Mouse (Mus musculus) ZHBTc4 (cell line): ENCODE measurements around the gene Agpat4.
"Not testable (repeated sequence)": the region's sequence is repeated elsewhere in the genome, so short reads cannot be mapped to it uniquely, and the experiment has no call there.

Experiments used
- DNase-seq: peaks from one replicate; pipeline ENCODE4 v3.0.0-alpha.2; 2011; ENCODE audit warnings: low read depth, low spot score

Gene Agpat4

DNA sequence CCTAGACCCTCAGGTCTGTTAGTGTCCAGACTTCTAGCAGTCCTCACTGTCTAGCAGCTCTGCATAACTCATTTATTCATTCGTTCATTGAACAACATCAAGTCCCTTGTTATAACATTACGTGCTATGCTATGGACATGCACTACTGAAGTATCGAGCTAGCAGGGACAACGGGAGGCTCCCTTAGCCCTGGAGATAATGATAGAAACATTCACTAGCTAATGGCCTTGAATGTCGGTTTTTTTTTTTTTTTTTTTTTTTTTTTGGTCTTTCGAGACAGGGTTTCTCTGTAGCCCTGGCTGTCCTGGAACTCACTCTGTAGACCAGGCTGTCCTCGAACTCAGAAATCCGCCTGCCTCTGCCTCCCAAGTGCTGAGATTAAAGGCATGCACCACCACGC is 3.8 kb downstream of the Agpat4 start:
- DNase-seq = not testable (repeated sequence)

DNA sequence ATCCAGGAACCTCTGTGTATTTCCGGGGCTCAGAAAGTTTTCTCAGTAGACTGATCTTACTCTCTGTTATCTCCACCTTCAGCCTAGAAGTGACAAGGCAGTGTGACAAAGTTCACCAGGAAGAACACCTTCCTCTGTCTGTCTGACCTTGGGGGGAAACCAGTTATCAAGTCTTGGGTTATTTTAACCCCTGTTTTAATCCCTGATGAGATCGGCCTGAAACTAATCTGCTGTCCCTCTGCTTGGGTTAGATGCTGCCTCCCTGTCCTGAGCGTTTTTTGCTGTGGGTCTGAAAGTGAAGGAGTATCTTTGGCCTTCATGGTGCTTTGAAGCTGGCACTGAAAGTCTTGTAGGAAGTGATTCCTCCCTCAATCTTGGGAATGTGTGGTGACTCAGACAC is 4.7 kb downstream of the Agpat4 start:
- no peak for DNase-seq

DNA sequence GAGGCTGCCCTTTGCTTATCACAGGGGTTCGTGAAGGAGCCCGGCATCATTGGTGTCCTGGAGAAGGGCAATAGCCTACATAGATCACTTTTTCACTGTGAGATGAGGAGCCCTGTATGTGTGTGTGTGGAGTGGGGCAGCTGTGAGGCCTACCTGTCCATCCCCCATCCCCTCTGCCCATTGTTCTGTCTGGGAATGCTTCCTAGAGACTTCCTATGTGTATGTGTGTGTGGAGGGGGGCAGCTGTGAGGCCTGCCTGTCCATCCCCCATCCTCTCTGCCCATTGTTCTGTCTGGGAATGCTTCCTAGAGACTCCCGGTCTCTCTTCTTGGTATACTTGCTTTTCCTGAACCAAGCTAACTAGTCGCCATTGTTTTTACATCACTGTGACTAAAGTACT is 8.6 kb downstream of the Agpat4 start:
- no peak for DNase-seq

DNA sequence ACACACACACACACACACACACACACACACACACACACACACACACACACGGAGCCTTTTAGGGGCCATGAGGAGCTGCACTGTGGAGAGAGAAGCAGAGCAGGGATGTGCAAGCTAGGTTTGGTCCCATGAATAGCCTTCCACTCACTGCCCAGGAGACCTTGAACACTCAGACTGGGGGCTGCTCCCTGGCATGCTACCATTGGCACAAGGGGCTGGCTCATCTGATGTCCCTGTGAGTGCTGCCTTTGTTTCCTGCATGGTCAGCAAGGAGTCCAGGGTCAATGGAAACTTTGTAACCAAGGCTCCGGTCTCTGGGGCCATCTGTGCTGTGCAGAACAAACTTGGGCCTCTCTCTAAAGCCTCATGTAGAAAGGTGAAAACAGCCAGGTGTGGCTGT is 10.5 kb downstream of the Agpat4 start:
- no peak for DNase-seq

DNA sequence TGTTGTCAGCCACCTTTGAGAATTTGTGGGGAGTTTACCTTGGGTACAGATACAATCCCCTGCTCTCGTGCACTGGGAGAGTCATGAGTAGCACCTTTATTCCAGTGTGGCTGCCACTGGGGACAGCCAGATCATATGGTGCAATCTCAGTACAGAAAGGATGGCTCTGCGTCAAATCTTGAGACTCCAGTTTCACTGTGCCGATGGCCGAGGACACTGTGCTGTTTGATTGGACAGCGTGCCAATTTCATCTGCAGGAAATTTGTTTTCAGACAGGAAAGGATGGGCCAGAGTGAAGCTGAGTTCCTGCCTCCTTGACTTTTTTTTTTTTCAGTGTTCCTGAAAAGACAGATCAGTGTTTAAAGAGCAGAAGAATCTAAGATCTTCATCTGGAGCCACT is 12.7 kb downstream of the Agpat4 start:
- DNase-seq = no peak

DNA sequence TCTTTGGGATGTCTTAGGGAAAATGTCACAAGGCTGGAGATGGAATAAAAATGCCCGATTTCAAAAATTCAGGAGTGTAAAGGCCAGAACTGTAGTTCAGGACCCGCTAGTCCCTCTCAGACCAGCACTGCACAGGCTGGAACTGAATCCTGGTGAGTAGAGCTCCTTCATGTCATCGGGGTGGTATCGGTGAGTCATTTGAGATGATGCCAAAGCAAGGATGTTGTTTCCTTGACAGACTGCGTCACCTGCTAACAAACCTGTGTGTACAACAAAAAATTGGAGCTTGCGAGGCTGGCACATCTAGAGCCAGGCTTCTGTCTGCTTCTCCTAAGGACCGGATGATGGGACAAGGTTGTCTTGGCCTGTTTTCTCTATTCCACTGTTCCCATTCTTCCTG is 13.1 kb downstream of the Agpat4 start:
- DNase-seq = no peak

DNA sequence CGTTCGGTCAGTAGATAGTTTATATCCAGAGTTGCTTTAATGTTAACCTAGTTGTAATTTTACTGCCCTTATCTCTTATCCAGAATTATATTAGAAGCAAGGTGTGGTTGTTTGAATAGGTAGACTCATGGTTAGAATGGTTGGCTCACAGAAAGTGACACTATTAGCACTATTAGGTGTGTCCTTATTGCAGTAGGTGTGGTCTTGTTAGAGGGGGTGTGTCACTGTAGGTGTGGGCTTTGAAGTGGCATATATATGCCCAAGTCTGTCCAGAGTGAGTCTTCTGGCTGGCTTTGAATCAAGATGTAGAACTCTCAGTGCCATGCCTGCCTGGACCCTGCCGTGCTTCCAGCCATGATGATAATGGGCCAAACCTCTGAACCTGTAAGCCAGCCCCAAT is 14.4 kb downstream of the Agpat4 start:
- no peak for DNase-seq

DNA sequence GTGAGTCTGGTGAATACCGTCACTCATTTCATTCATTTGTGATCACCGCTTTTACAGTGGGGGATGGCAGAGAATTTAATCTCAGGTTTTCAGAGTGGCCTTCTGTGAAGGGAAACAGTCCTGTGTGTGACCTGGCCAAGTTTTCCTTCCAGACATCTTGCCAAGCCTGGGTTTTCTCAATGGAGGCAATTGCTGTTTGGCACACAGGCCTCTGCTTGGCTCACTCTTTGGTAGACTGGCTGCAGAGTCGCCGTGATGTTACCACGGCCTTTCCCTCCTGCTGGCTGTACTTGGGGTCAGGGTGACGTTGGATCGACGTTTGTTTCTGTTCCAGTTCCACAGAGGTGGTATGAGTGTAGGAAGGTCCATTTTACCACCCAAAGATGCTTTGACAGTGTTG is 15.5 kb downstream of the Agpat4 start:
- DNase-seq = no peak

DNA sequence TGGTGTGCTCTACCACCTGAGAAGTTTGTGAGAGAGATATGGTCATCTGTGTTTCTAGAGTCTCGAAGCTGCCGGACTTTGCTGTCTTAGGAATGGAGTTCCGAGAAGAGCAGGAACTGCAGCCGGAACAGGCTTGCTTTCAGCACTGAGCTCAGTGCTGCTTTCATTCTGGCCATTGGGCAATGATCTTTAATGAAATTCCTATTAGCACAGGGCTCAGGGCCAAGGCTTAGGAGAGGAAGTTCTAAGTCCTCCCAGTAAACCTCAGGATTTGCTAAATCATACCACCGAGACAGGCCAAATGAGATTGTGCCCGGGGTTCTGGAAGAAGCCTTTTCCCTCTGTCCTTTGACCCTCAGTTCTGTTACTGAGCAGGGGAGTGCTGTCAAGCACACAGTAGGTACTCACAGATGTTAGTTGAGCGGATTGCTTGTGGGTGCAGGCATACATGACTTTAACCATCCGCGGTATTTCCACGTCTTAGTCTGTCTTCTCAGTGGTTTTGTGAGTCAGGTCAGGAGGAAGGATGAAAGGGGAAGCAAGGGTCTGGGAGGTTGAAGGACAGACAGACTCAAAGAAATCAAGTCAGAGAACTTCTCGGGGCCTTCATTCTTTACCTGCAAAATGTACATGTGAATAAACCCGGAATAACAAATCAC is 16.6 kb downstream of the Agpat4 start:
- DNase-seq = no peak

DNA sequence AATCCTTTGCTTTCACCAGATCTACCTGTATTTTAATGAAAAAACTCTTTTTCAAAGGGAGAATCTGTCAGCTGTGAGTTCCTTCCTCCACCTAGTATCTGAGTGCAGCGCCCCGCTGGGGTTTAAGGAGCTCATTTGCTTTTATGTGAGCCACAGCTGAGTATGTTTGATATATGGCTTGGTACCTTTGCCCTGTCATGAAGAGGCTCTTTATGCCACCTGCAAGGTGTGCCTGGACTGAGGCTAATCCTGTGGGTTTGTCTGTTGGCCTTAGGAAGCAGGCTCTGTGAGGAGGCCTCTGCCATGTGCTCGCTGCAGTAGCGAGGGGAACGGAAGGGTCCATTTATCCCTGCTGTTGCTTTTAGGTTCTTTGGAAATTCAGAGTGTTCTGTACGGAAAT is 19.9 kb downstream of the Agpat4 start:
- DNase-seq = no peak

DNA sequence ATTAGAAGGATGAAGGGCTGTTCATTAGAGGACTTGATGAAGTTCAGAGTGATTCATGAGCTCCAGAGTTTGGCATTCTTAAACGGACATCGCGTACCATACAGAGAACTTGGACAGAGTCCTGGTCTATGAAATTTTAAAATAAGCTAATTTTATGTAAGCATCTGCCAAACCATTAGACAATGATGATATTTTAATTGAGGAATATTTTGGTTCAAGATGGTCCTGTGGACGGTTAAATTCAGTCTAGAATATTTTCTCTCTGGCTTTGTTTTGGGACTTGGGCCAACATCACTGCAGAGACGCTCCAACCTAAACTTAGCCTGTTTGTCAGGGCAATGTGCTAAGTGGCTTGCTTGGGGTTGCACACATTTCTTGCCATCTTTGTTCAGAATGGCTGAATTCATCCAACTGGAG is 25.5 kb downstream of the Agpat4 start:
- no peak for DNase-seq

DNA sequence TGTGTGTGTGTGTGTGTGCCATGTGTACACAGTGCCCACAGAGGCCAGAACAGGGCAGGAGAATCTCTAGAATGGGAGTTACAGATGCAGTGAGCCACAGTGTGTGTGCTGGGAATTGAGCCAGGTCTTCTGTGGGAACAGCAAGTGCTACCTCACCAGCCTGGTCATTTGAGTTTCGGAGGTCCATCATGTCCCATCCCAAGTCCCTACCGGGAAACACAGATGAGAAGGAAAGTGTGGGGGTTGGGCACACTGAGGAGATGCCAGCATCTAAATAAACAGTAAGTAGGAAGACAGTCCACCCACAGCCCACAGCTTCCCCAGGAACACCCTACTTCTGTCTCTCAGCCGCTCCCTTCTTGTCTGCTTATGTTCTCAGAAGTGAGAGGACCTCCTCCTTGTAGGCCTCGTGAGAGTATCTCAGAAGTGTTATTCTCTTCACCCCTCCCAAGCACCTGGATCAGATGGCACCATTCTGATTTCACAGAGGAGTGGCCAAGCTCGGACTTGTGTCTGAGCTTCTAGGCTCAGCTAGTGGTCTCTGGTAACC is 27.7 kb downstream of the Agpat4 start:
- no peak for DNase-seq

DNA sequence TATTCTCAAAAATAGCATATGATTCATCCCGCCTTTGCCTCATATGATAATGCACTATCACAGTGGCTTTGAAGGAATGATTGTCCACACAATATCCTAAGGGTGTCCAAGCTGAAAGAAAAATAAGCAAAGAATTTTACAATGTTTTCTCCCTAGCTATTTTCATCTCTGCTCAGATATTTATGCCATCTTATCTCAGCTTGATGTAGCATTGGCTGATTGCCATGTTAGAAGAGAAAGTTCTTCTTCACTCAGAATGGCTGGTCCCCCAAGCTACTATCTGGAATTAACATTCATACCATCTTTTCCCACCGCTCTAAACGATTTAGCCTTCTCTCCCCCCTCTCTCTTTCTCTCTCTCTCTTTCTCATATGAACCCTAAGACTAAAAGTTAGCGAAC is 29.3 kb downstream of the Agpat4 start:
- DNase-seq = no peak

DNA sequence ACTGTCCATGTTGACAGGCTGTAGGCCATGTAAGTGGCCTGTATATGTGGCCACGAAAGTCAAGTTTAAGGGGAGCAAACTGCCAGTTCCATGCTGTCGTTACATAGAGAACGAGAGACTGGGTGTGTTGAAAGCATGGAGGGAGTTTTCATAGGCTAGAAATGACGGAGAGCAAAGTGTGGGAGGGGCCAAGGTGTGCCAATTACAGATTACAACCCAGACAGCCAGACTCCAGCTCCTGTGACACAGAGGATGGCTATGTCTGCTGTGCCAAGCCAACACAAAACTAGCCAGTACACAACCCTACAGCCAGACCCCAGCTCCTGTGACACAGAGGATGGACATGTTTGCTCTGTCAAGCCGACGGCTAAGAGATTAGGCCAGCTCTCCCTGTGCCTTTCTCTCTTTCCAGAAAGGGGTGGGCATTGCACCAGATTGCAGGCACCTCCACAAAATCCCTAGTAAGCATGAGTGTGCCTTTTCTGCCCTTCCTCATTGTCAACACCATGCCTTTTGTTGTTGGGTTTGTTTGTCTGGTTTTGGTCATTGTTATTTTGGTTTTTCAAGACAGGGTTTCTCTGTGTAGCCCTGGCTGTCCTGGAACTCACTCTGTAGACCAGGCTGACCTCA is 30.8 kb downstream of the Agpat4 start:
- no peak for DNase-seq

DNA sequence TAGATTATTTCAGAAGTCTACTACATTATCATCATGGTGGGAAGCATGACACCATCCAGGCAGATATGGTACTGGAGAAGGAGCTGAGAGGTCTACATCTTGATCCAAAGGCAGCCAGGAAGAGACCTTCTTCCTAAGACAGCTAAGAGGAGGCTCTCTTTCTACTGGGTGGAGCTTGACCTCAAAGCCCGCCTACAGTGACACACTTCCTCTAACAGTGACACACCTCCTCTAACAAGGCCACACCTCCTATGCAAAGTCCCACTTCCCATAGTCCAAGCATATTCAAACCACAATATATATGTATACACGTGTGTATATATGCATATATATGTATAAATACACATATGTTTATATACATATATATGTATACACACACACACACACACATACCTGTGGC is 32.5 kb downstream of the Agpat4 start:
- DNase-seq = no peak

DNA sequence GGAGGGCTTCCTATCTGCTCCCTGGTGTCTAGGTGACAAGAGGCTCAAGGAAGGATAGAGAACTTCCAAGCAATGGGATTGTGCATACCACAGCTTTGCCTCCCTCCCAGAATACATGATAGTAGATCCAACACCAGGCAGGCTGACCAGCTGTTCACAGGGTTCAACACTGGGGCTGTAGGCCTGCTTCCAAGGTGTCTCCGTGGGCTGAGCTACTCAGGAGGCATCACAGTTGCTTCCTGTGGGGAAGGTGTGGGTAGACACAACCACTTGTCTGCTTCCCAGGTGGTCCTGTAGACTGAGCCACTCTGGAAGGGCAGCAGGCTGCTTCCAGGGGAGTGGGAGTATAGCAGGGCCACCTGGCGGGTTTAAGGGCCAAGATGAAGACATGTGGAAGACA is 35.8 kb downstream of the Agpat4 start:
- peak; percentile 23 for DNase-seq

DNA sequence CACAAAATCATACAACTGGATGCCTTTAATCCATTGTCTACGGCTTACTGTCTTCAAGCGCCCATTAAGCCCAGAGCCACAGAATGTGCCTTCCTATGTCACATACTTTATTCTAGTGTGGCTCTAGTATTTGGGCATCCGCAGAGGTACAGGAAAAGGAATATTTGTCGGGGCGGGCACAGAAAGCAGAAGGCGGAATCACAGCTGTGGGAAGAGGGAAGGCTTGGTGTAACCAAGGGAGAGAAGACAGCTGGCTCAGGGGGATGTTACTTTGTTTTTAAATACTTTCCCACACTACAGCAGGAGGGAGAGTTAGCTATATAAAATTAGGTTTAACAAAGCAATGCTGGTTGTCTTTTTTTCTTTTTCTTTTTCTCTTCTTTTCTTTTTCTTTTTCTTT is 36.7 kb downstream of the Agpat4 start:
- no peak for DNase-seq

DNA sequence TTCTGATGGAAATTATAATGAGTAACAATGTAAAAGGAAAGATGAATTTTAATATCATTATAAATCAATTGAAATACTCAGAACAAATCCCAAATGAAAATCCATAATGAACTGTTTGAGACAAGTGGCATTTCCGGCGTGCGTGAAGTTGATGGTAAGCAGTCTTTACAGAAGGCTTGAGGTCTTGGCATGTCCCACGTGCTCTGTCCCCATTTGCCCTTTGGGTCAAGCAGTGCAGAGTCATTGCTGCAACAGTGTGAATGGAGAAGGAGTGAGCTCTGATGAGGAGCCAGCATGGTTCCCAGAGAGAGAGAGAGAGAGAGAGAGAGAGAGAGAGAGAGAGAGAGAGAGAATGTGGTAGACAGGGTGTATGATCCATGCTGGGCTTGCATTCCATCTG is 37.4 kb downstream of the Agpat4 start:
- DNase-seq = no peak

DNA sequence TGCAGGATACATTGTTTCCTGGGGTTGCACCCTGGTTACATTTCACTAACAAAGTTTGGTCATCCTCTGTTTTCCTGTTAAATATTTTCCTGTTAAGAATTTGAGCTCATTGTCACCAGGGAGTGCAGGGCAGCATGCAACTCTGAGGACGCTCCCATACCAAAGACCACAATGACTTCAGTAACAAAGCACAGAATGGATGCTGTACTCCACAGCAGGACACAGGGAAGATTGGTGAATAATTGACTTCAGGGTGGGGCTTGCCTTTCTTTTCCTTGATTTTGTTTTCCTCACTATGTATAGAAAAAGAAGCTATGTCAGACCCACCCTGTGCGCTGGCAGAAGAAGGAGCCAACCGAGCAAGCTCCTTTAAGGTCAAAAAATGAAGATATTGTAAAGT is 38.2 kb downstream of the Agpat4 start:
- DNase-seq = peak; percentile 64

DNA sequence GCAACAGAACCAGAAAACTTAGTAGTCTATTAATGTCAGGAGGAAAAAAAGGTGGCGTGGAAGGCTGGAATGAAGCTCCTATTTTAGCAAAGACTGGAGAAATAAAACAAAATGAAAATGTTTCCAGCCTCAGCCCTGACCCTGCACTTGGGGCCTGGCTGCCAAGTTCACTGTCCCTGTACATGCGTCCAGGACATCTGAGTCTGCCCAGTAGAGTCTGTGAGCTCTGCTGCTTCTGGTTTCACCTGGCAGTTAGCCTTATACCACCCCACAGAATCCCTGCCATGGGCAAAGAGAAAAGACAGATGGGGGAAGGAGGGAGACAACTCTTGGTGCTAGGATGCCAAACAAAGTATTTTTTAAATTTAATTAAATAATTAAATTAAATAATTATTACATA is 38.7 kb downstream of the Agpat4 start:
- DNase-seq = no peak

DNA sequence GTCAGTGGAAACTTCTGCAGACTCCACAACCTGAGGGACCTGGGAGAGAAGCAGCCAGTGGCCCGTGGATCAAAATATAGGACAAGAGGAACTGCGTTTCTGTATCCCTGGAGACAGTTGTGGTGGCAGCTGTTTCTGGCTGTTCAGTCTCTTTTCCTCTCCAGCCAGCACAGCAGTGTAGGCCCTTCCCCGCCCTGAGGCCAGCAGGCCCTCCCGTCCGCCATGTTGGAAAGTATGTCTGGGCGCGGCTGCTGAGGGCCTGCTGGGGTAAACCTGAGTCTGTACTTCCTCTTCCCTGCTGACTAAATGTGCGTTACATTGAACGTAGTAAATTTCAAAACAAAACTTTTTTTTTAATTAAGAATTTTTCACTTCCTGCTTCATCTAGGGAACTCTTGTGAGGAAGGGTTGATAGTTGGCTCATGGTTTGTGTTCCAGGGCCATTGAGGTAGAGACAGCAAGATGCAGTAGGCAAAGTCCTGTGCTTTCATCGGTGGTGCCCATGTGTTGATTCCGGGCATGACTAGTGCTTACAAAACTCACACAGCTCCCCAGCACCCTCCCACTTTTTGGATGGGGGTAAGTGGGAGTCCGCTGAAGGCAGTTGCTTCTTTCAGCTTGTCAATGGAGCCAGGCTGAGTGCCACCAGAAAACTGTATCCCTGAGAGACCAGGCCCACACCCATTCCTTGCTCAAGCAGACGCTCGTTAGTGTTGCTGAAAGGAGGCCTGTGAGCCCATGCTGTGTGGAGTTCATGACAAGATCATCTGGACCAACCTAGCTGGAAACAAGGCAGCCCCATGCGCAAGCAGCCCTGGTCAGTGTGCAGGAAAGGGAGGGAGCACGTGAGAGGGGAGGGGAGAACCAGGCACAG is 40.9 kb downstream of the Agpat4 start:
- peak; percentile 58 for DNase-seq

DNA sequence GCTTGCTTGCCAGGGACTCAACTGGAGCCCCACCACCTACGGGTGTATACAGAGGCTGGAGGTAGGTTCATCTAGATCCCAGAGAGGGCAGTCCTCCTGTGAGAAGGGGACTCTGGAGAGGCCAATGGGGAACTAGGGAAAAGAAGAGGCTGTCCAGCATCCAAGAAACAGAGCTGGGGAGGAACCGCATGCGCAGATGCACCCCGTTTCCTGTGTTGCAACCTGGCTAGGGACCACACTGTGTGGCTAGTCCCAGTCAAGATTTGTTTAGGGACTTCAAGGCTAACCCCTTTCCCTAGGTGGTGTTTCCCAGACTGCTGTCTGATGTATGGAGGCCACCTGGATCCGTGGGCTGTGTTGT is 41.5 kb downstream of the Agpat4 start:
- DNase-seq = no peak

DNA sequence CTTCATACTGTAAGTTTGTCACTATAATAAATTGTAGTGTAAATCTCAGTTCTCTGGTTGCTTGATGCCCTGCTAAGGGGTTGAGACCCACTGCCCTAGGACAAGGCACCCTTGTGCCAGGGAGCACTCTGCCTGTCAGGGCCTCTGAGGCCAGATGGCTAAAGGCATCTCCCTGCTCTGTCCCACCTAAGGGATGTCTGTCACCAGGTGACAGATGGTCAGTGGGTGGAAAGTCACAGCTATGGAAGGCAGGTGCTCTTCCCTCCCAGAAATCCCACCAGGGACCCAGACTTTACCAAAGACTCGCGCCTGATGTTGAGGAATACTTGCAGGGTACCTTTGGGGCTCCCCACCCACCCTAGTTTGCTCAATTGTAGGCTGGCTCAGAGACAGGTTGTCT is 42.0 kb downstream of the Agpat4 start:
- DNase-seq = no peak
